Mouse (Mus musculus) heart, postnatal 10 days (tissue): ENCODE results near the gene Rhox3f. TPM values are rescaled to one million over a fixed set of nuclear protein-coding genes. Genes with fewer than 3 reads are reported as not detected.
"Not testable (repeated sequence)": the region's sequence is repeated elsewhere in the genome, so short reads cannot be mapped to it uniquely, and the experiment has no call there.

ENCODE experiments used
- DNase-seq, 2 experiments: peaks; one replicate each; pipeline ENCODE4 v3.0.0; 2021
- intact Hi-C: fragments of 180-260 bp; cut with DNase I; formaldehyde crosslinking; loops from one replicate; pipeline ENCODE4 v1.15.1; 2025
- total RNA-seq, 2 experiments: library from RNA; stranded (reverse); gene quantifications; 2 replicates each; pipeline ENCODE4 v1.2.3; 2021

Rhox3f gene
- total RNA-seq = not detected

- DNase-seq, intact Hi-C loops: not testable (repeated sequence)
Observed at GRCm38 (mm10) chrX:37580692-37581091, at the start of gene Rhox3f. Rhox3f (plus strand) TSS chrX:37580992.

DNA sequence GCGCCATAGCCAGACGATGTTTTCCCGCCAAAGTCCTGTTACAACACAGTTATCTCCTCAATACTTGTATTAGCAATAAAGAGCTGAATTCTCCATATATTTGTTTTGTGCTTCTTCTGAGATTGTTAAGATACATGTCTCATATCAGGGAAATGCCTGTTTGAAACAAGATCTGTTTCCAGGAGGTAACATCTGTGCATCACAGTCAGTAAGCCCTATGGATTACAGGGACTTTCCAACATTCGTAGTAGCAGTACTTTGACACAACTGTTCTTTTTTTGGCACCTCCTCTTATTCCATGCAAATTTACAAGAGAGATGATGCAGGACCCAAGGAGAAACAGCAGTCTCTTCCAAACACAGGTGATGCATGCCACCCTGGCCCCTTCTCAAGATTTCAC is 39.1 kb upstream of the Rhox3f start, which contains the start of gene Rhox3e:
Gene Rhox3e, plus strand, starts transcription at position 301 of the 400 bp plus-strand sequence.
- DNase-seq, intact Hi-C loops: not testable (repeated sequence)

DNA sequence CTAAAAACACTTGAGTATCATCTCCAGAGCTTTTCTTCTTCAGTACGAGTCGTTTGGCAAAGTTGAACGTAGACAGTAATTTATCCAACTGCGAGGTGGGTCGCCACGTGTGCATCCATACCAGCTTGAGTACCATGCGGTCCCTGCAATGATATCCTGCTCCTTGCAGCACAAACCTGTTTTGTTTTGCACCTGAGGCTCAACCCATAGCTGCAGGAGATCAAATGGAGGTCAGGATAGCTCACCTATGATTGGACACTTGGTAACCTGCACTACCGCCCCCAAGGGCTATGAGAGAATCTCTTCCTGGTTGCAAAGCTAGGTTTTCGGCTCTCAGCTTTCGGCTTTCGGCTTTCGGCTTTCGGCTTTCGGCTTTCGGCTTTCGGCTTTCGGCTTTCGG is 23.7 kb upstream of the Rhox3f start, which contains the start of gene Rhox4e:
Gene Rhox4e, plus strand, starts transcription at position 301 of the 400 bp plus-strand sequence.
- intact Hi-C loops, DNase-seq: not testable (repeated sequence)

- intact Hi-C loops, DNase-seq: not testable (repeated sequence)
Observed at GRCm38 (mm10) chrX:37571105-37571504, 9.7 kb upstream of the Rhox3f start, which contains the start of gene Rhox2f. Rhox2f (plus strand) TSS chrX:37571405.

GRCm38 (mm10) chrX:37572638-37573037 is 8.2 kb upstream of the Rhox3f start:
- DNase-seq, intact Hi-C loops: not testable (repeated sequence)

- intact Hi-C loops, DNase-seq: not testable (repeated sequence)
Observed at GRCm38 (mm10) chrX:37607604-37608003, 26.8 kb downstream of the Rhox3f start, which contains the start of gene Rhox4f. Rhox4f (minus strand) TSS chrX:37607704.

DNA sequence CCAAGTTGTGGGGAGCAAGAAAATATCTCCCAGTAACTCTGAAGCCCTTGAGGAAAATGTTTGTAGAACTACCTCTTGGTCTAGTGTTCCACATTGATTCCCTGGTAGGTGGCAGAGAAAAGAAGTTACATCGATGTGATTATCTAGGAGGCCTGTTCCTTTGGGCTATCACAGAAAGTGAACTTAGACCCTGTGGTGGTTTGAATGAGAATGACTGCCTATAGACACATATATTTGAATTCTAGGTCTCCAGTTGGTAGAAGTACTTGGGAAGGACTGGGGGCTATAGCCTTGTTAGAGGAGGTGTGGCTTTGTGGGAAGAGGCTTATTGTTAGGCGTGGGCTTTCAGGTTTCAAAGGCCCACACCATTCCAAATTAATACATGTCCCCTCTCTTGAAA is 47.7 kb downstream of the Rhox3f start, which contains the start of gene Rhox3g:
Gene Rhox3g, minus strand, starts transcription at position 101 of the 400 bp plus-strand sequence.
- intact Hi-C loops, DNase-seq: not testable (repeated sequence)

Other genes starting within 250 kb of the Rhox3f start
- not detected for gene Rhox3a2, start 201.0 kb upstream of the Rhox3f start, total RNA-seq
- gene Rhox4a2, start 190.1 kb upstream of the Rhox3f start, total RNA-seq = not detected
- gene Rhox2b, start 168.9 kb upstream of the Rhox3f start, total RNA-seq = not detected
- gene Rhox4b, start 148.5 kb upstream of the Rhox3f start, total RNA-seq = not detected
- not detected for gene Rhox2c, start 127.3 kb upstream of the Rhox3f start, total RNA-seq
- not detected for gene Rhox3c, start 122.4 kb upstream of the Rhox3f start, total RNA-seq
- gene Rhox4c, start 100.7 kb upstream of the Rhox3f start, total RNA-seq = not detected
- not detected for gene Rhox2d, start 87.6 kb upstream of the Rhox3f start, total RNA-seq
- gene Rhox4d, start 66.6 kb upstream of the Rhox3f start, total RNA-seq = not detected
- not detected for gene Rhox2e, start 50.5 kb upstream of the Rhox3f start, total RNA-seq
- gene Rhox3e, start 39.0 kb upstream of the Rhox3f start, total RNA-seq = not detected
- not detected for gene Rhox4e, start 23.6 kb upstream of the Rhox3f start, total RNA-seq
- not detected for gene Rhox2f, start 9.6 kb upstream of the Rhox3f start, total RNA-seq
- not detected for gene Rhox4f, start 26.7 kb downstream of the Rhox3f start, total RNA-seq
- gene Rhox3g, start 47.6 kb downstream of the Rhox3f start, total RNA-seq = not detected
- gene Rhox2g, start 62.5 kb downstream of the Rhox3f start, total RNA-seq = not detected
- not detected for gene Rhox4g, start 70.3 kb downstream of the Rhox3f start, total RNA-seq
- not detected for gene Rhox3h, start 87.8 kb downstream of the Rhox3f start, total RNA-seq
- not detected for gene Rhox2h, start 92.3 kb downstream of the Rhox3f start, total RNA-seq
- 1 to 10 TPM; 3.9 to 4.5 TPM for gene Rhox5, start 223.8 kb downstream of the Rhox3f start, total RNA-seq
- not detected for gene Rhox6, start 245.9 kb downstream of the Rhox3f start, total RNA-seq